Mouse (Mus musculus): ENCODE data around the gene Csta1. TPM values are rescaled to one million over a fixed set of nuclear protein-coding genes. Genes with fewer than 3 reads are reported as not detected.

Gene Csta1
- polyA plus RNA-seq (2012; ENCODE audit: low replicate concordance), result not detected in 2 replicates

GRCm38 (mm10) chr16:36131141-36131540, at the start of gene Csta1:
Gene Csta1 (minus strand): TSS chr16:36131241.

GRCm38 (mm10) chr16:36156402-36156975, 25.4 kb upstream of the Csta1 start, which contains the start of gene Stfa2l1:
Gene Stfa2l1 (plus strand): TSS chr16:36156811.

GRCm38 (mm10) chr16:36071450-36072379, 59.3 kb downstream of the Csta1 start, which contains the start of the genes Fam162a and Ccdc58:
Gene Fam162a (minus strand): TSS chr16:36071594.
Gene Ccdc58 (plus strand): TSS chr16:36071685.

Other genes with a start within 250 kb of the Csta1 start
- 2.1 and 8.3 TPM in 2 replicates for gene Parp9, start 192.8 kb downstream of the Csta1 start, polyA plus RNA-seq (2012; ENCODE audit: low replicate concordance)
- 8.2 and 12.8 TPM in 2 replicates for gene Dtx3l, start 192.1 kb downstream of the Csta1 start, polyA plus RNA-seq (2012; ENCODE audit: low replicate concordance)
- 31.5 and 52.0 TPM in 2 replicates for gene Kpna1, start 152.5 kb downstream of the Csta1 start, polyA plus RNA-seq (2012; ENCODE audit: low replicate concordance)
- 0.56 and 1.7 TPM in 2 replicates for gene Wdr5b, start 90.1 kb downstream of the Csta1 start, polyA plus RNA-seq (2012; ENCODE audit: low replicate concordance)
- 26.2 and 56.6 TPM in 2 replicates for gene Fam162a, start 59.6 kb downstream of the Csta1 start, polyA plus RNA-seq (2012; ENCODE audit: low replicate concordance)
- 3.7 and 4.5 TPM in 2 replicates for gene Ccdc58, start 59.6 kb downstream of the Csta1 start, polyA plus RNA-seq (2012; ENCODE audit: low replicate concordance)
- gene Stfa2l1, start 25.6 kb upstream of the Csta1 start, polyA plus RNA-seq (2012; ENCODE audit: low replicate concordance), result 0.88 TPM in 2 replicates
- 1.3 and 2.2 TPM in 2 replicates for gene Gm5483, start 53.0 kb upstream of the Csta1 start, polyA plus RNA-seq (2012; ENCODE audit: low replicate concordance)
- not detected in 2 replicates for gene Gm5416, start 79.2 kb upstream of the Csta1 start, polyA plus RNA-seq (2012; ENCODE audit: low replicate concordance)
- gene 2010005H15Rik, start 90.2 kb upstream of the Csta1 start, polyA plus RNA-seq (2012; ENCODE audit: low replicate concordance), result not detected in 2 replicates
- gene Stfa1, start 145.7 kb upstream of the Csta1 start, polyA plus RNA-seq (2012; ENCODE audit: low replicate concordance), result not detected in 2 replicates
- not detected in 2 replicates for gene BC117090, start 203.1 kb upstream of the Csta1 start, polyA plus RNA-seq (2012; ENCODE audit: low replicate concordance)
- not detected in 2 replicates for gene BC100530, start 236.5 kb upstream of the Csta1 start, polyA plus RNA-seq (2012; ENCODE audit: low replicate concordance)

All from hematopoietic multipotent progenitor cell, adult 10-12 weeks (in vitro differentiated cells).